Mouse (Mus musculus): ENCODE results near the gene Tmbim7. TPM values are rescaled to one million over a fixed set of nuclear protein-coding genes. Genes with fewer than 3 reads are reported as not detected.
A peak's percentile ranks its signal among the peaks of the same experiment; 100 is the strongest.
"Not testable (repeated sequence)": the region's sequence is repeated elsewhere in the genome, so short reads cannot be mapped to it uniquely, and the experiment has no call there.

Gene Tmbim7
- total RNA-seq (2014; rRNA removed), result not detected in 2 replicates
- polyA plus RNA-seq (2015; fragmentation: Nextera tagmentation; extraction: Ambion mirVana), result not detected in 2 replicates

GRCm38 (mm10) chr5:3650881-3651280 lies at the start of gene Tmbim7:
Tmbim7 (plus strand) TSS chr5:3651181.
- H3K4me1 ChIP-seq (ENCODE audit: insufficient read depth, low read length), result no peaks in the 10 kb centered on the region

GRCm38 (mm10) chr5:3607114-3607513 lies 43.9 kb upstream of the Tmbim7 start:
- TF ChIP-seq CTCF (IDR thresholded peaks at IDR 0.05; ENCODE audit: low read depth), result no peak
- Histone ChIP-seq H3K36me3 (ENCODE audit: insufficient read depth, low read length) (peaks cover 35% of the 10 kb centered on the region), H3K27me3 (ENCODE audit: insufficient read depth, low read length) (no peaks in the 10 kb centered on the region), H3K4me2 (ENCODE audit: low read depth, low read length) (no peak overlapping the region), H3K27ac (no peak overlapping the region), H3K9ac (replicated peaks; ENCODE audit: low read length) (no peak overlapping the region), H3K4me1 (ENCODE audit: insufficient read depth, low read length) (no peaks in the 10 kb centered on the region), H3K9me3 (ENCODE audit: low read length) (no peaks in the 10 kb centered on the region), H3K4me3 (ENCODE audit: low read length) (no peak overlapping the region)
- ATAC-seq (no peak), DNase-seq (ENCODE audit: low spot score) (no peak)
- 95% methylated on average over 9 of the region's 9 CpGs for WGBS

More at GRCm38 (mm10) chr5:3650881-3651280, at the start of gene Tmbim7:
- ATAC-seq (no peak), DNase-seq (ENCODE audit: low spot score) (no peak)
- H3K4me3 ChIP-seq (ENCODE audit: low read length), result no peak within 1 kb of the TSS
- no peaks in the 10 kb centered on the region for H3K27me3 ChIP-seq (ENCODE audit: insufficient read depth, low read length)
- no peak within 1 kb of the TSS for H3K9ac ChIP-seq (replicated peaks; ENCODE audit: low read length)
- no peaks in the 10 kb centered on the region for H3K36me3 ChIP-seq (ENCODE audit: insufficient read depth, low read length)
- no peak within 1 kb of the TSS for H3K4me2 ChIP-seq (ENCODE audit: low read depth, low read length)
- no peak for TF ChIP-seq CTCF (IDR thresholded peaks at IDR 0.05; ENCODE audit: low read depth)
- WGBS, result 79% methylated on average over 6 of the region's 6 CpGs
- no peak within 1 kb of the TSS for H3K27ac ChIP-seq
- H3K9me3 ChIP-seq (ENCODE audit: low read length), result no peaks in the 10 kb centered on the region

GRCm38 (mm10) chr5:3609241-3609640 lies 41.7 kb upstream of the Tmbim7 start:
- Histone ChIP-seq H3K4me3 (ENCODE audit: low read length) (no peak overlapping the region), H3K36me3 (ENCODE audit: insufficient read depth, low read length) (peaks cover 40% of the 10 kb centered on the region), H3K27ac (no peak overlapping the region), H3K9me3 (ENCODE audit: low read length) (no peaks in the 10 kb centered on the region), H3K4me2 (ENCODE audit: low read depth, low read length) (no peak overlapping the region), H3K4me1 (ENCODE audit: insufficient read depth, low read length) (no peaks in the 10 kb centered on the region), H3K27me3 (ENCODE audit: insufficient read depth, low read length) (no peaks in the 10 kb centered on the region), H3K9ac (replicated peaks; ENCODE audit: low read length) (no peak overlapping the region)
- DNase-seq (ENCODE audit: low spot score) (no peak), ATAC-seq (no peak)
- WGBS, result 98% methylated on average over 7 of the region's 7 CpGs
- no peak for TF ChIP-seq CTCF (IDR thresholded peaks at IDR 0.05; ENCODE audit: low read depth)

GRCm38 (mm10) chr5:3611835-3612234 lies 39.1 kb upstream of the Tmbim7 start:
- 90% methylated on average over 2 of the region's 2 CpGs for WGBS
- H3K36me3 ChIP-seq (ENCODE audit: insufficient read depth, low read length), result peaks cover 24% of the 10 kb centered on the region; the same call in 1 of the 2 replicates

GRCm38 (mm10) chr5:3620486-3620885 lies 30.5 kb upstream of the Tmbim7 start:
- H3K27ac ChIP-seq, result no peak overlapping the region
- H3K27me3 ChIP-seq (ENCODE audit: insufficient read depth, low read length), result no peaks in the 10 kb centered on the region
- H3K4me3 ChIP-seq (ENCODE audit: low read length), result no peak overlapping the region
- ATAC-seq (no peak), DNase-seq (ENCODE audit: low spot score) (no peak)
- H3K4me2 ChIP-seq (ENCODE audit: low read depth, low read length), result no peak overlapping the region
- no peak for TF ChIP-seq CTCF (IDR thresholded peaks at IDR 0.05; ENCODE audit: low read depth)
- no peaks in the 10 kb centered on the region for H3K9me3 ChIP-seq (ENCODE audit: low read length)
- no peaks in the 10 kb centered on the region for H3K4me1 ChIP-seq (ENCODE audit: insufficient read depth, low read length)
- WGBS, result 74% methylated on average over 7 of the region's 7 CpGs
- H3K36me3 ChIP-seq (ENCODE audit: insufficient read depth, low read length), result peaks cover 43% of the 10 kb centered on the region
- no peak overlapping the region for H3K9ac ChIP-seq (replicated peaks; ENCODE audit: low read length)

More at GRCm38 (mm10) chr5:3611835-3612234, 39.1 kb upstream of the Tmbim7 start:
- H3K4me1 ChIP-seq (ENCODE audit: insufficient read depth, low read length); H3K9ac ChIP-seq (replicated peaks; ENCODE audit: low read length); H3K27me3 ChIP-seq (ENCODE audit: insufficient read depth, low read length); H3K4me3 ChIP-seq (ENCODE audit: low read length); H3K4me2 ChIP-seq (ENCODE audit: low read depth, low read length); H3K9me3 ChIP-seq (ENCODE audit: low read length); DNase-seq (ENCODE audit: low spot score); H3K27ac ChIP-seq; ATAC-seq: not testable (repeated sequence)

GRCm38 (mm10) chr5:3630055-3630454 lies 20.9 kb upstream of the Tmbim7 start:
- no peaks in the 10 kb centered on the region for H3K9me3 ChIP-seq (ENCODE audit: low read length)
- H3K27ac ChIP-seq, result no peak overlapping the region
- no peak for TF ChIP-seq CTCF (IDR thresholded peaks at IDR 0.05; ENCODE audit: low read depth)
- H3K4me3 ChIP-seq (ENCODE audit: low read length), result no peak overlapping the region
- peaks cover 26% of the 10 kb centered on the region for H3K36me3 ChIP-seq (ENCODE audit: insufficient read depth, low read length)
- H3K4me1 ChIP-seq (ENCODE audit: insufficient read depth, low read length), result no peaks in the 10 kb centered on the region
- no peak overlapping the region for H3K4me2 ChIP-seq (ENCODE audit: low read depth, low read length)
- no peak for DNase-seq (ENCODE audit: low spot score)
- 92% methylated on average over 5 of the region's 5 CpGs for WGBS
- no peak overlapping the region for H3K9ac ChIP-seq (replicated peaks; ENCODE audit: low read length)
- ATAC-seq, result no peak
- H3K27me3 ChIP-seq (ENCODE audit: insufficient read depth, low read length), result no peaks in the 10 kb centered on the region

- Histone ChIP-seq H3K4me3 (ENCODE audit: low read length) (no peak overlapping the region), H3K27me3 (ENCODE audit: insufficient read depth, low read length) (no peaks in the 10 kb centered on the region), H3K9me3 (ENCODE audit: low read length) (no peaks in the 10 kb centered on the region), H3K27ac (no peak overlapping the region), H3K36me3 (ENCODE audit: insufficient read depth, low read length) (peaks cover 17% of the 10 kb centered on the region), H3K4me1 (ENCODE audit: insufficient read depth, low read length) (no peaks in the 10 kb centered on the region), H3K4me2 (ENCODE audit: low read depth, low read length) (no peak overlapping the region), H3K9ac (replicated peaks; ENCODE audit: low read length) (no peak overlapping the region)
- 35% methylated on average over 16 of the region's 16 CpGs for WGBS
- ATAC-seq, result 0 out of 2 replicates have a peak, but pooled peaks have one; percentile 35
- DNase-seq (ENCODE audit: low spot score), result peak; percentile 14
- TF ChIP-seq CTCF (IDR thresholded peaks at IDR 0.05; ENCODE audit: low read depth), result no peak
Measured at GRCm38 (mm10) chr5:3631512-3632271, 19.3 kb upstream of the Tmbim7 start.
